Mouse (Mus musculus): ENCODE measurements around the gene Ubald2. TPM values are rescaled to one million over a fixed set of nuclear protein-coding genes. Genes with fewer than 3 reads are reported as not detected.

Gene Ubald2
- total and polyA plus RNA-seq, 2 experiments = 16.6 to 45.7 TPM

DNA sequence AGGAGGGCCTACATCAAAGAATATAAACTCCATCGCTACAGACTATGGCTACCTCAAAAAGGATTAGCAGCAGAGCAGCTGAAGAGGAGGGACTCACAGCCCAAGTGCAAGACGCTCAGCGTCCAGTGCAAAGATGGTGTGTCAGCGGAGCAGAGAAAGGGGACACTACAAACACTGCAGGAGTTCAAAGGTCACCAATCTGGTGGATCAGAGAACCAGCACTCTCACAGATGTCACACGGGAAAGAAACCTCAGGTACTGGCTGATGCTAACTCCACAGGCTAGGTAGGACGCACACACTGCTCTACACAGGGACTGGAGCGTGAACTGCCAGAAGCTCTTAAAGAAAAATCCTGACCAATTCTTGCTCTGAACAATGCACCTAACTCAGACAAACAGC lies 45.1 kb downstream of the Ubald2 start:
- peak; percentile 51 for DNase-seq (ENCODE audit: extremely low read depth, low read depth, low spot score)
- H3K4me1 ChIP-seq (ENCODE audit: control insufficient read depth, insufficient read depth, low read length) = peaks cover 40% of the 10 kb centered on the region
- WGBS = 62% methylated on average over 7 of the region's 7 CpGs
- H3K27ac ChIP-seq (replicated peaks; ENCODE audit: insufficient read depth, low read depth, low read length) = peak overlapping the region; percentile 18; the same call in 1 of the 2 replicates
- H3K4me3 ChIP-seq (ENCODE audit: insufficient read depth, low read depth, low read length) = no peak overlapping the region
- H3K79me2 ChIP-seq (ENCODE audit: control insufficient read depth, insufficient read depth, low read length) = peaks cover 16% of the 10 kb centered on the region; the same call in 1 of the 2 replicates
- H3K27me3 ChIP-seq (ENCODE audit: control insufficient read depth, insufficient read depth, low read length) = no peaks in the 10 kb centered on the region
- peaks cover 57% of the 10 kb centered on the region for H3K36me3 ChIP-seq (ENCODE audit: control insufficient read depth, insufficient read depth, low read length)
- TF ChIP-seq CTCF (IDR thresholded peaks at IDR 0.05; ENCODE audit: low read depth, low read length) (no peak), POLR2A (IDR thresholded peaks at IDR 0.05; ENCODE audit: extremely low read depth, insufficient read depth, low read length) (no peak)
- no peak overlapping the region for H3K9ac ChIP-seq (ENCODE audit: low read depth, low read length)

DNA sequence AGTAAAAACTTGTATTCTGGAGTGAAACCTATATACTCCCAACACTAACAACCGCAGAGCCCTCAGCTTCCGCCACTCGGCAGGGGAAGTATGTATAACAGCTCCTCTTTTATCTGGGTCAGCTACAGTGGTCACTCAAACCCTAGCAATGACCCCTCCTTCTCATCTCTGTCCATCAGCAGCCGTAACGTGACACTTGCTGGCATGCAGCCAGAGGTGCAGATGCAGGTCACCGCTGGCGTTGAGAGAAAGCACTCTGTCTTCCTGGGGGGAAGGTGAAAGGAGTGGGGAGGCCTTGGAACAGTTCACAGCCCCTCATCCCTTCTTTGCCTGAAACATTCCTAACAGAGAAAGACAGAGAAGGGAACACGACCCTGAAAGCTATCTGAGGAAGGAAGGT lies 45.9 kb downstream of the Ubald2 start:
- WGBS = 39% methylated on average over 8 of the region's 8 CpGs
- DNase-seq (ENCODE audit: extremely low read depth, low read depth, low spot score) = no peak
- H3K27ac ChIP-seq (replicated peaks; ENCODE audit: insufficient read depth, low read depth, low read length) = no peak overlapping the region
- H3K79me2 ChIP-seq (ENCODE audit: control insufficient read depth, insufficient read depth, low read length) = peaks cover 16% of the 10 kb centered on the region; the same call in 1 of the 2 replicates
- H3K9ac ChIP-seq (ENCODE audit: low read depth, low read length) = no peak overlapping the region
- no peak overlapping the region for H3K4me3 ChIP-seq (ENCODE audit: insufficient read depth, low read depth, low read length)
- H3K36me3 ChIP-seq (ENCODE audit: control insufficient read depth, insufficient read depth, low read length) = peaks cover 57% of the 10 kb centered on the region
- TF ChIP-seq POLR2A (IDR thresholded peaks at IDR 0.05; ENCODE audit: extremely low read depth, insufficient read depth, low read length) = no peak
- peaks cover 44% of the 10 kb centered on the region for H3K4me1 ChIP-seq (ENCODE audit: control insufficient read depth, insufficient read depth, low read length)
- no peaks in the 10 kb centered on the region for H3K27me3 ChIP-seq (ENCODE audit: control insufficient read depth, insufficient read depth, low read length)

DNA sequence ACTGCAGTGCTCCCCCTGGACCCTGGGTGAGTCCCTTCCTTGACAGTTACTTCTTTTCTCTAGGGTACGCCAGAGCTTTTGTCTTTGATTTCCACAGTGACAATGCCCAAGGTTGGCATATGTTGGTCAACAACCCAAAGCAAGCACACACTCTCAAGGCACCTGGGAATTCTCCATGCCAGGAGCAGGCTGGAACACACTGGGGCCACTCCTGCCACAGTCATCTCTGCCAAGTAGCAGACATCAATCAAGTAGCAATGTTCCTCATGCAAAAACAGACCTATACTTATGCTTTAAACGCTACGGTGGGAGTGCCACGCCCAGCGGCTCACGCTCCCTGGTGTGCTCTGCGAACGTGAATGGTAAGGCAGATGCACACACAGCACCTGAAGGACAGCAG lies 47.1 kb downstream of the Ubald2 start:
- peaks cover 46% of the 10 kb centered on the region for H3K4me1 ChIP-seq (ENCODE audit: control insufficient read depth, insufficient read depth, low read length)
- peaks cover 54% of the 10 kb centered on the region for H3K36me3 ChIP-seq (ENCODE audit: control insufficient read depth, insufficient read depth, low read length)
- no peaks in the 10 kb centered on the region for H3K27me3 ChIP-seq (ENCODE audit: control insufficient read depth, insufficient read depth, low read length)
- 94% methylated on average over 8 of the region's 8 CpGs for WGBS
- no peak for DNase-seq (ENCODE audit: extremely low read depth, low read depth, low spot score)
- TF ChIP-seq POLR2A (IDR thresholded peaks at IDR 0.05; ENCODE audit: extremely low read depth, insufficient read depth, low read length) (no peak), CTCF (IDR thresholded peaks at IDR 0.05; ENCODE audit: low read depth, low read length) (no peak)
- H3K4me3 ChIP-seq (ENCODE audit: insufficient read depth, low read depth, low read length) = no peak overlapping the region
- peaks cover 17% of the 10 kb centered on the region; the same call in 1 of the 2 replicates for H3K79me2 ChIP-seq (ENCODE audit: control insufficient read depth, insufficient read depth, low read length)
- H3K9ac ChIP-seq (ENCODE audit: low read depth, low read length) = no peak overlapping the region
- no peak overlapping the region for H3K27ac ChIP-seq (replicated peaks; ENCODE audit: insufficient read depth, low read depth, low read length)

DNA sequence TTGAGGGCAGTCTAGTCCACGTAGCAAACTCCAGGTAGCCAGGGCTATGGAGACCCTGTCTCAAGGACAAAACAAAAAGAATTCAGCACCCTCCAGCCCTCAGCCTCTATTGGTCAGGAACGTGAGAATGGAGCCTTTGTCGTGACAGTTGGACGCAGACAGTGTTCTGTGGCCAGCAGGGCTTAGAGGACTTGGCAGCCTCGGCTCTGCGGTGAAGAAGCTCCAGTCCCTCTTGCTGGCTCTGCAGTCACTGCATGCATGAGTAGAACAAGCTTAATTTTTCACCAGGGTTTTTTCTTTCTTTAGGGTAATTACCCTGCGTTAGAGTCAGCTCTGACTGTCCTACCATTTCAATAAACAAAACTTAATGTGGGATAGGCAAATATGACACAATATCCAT lies 47.9 kb downstream of the Ubald2 start:
- peaks cover 18% of the 10 kb centered on the region; the same call in 1 of the 2 replicates for H3K79me2 ChIP-seq (ENCODE audit: control insufficient read depth, insufficient read depth, low read length)
- H3K4me1 ChIP-seq (ENCODE audit: control insufficient read depth, insufficient read depth, low read length) = peaks cover 42% of the 10 kb centered on the region
- H3K9ac ChIP-seq (ENCODE audit: low read depth, low read length) = no peak overlapping the region
- H3K36me3 ChIP-seq (ENCODE audit: control insufficient read depth, insufficient read depth, low read length) = peaks cover 57% of the 10 kb centered on the region
- no peaks in the 10 kb centered on the region for H3K27me3 ChIP-seq (ENCODE audit: control insufficient read depth, insufficient read depth, low read length)
- 83% methylated on average over 7 of the region's 7 CpGs for WGBS
- no peak overlapping the region for H3K4me3 ChIP-seq (ENCODE audit: insufficient read depth, low read depth, low read length)
- H3K27ac ChIP-seq (replicated peaks; ENCODE audit: insufficient read depth, low read depth, low read length) = no peak overlapping the region
- no peak for DNase-seq (ENCODE audit: extremely low read depth, low read depth, low spot score)
- no peak for TF ChIP-seq POLR2A (IDR thresholded peaks at IDR 0.05; ENCODE audit: extremely low read depth, insufficient read depth, low read length)
- no peak for TF ChIP-seq CTCF (IDR thresholded peaks at IDR 0.05; ENCODE audit: low read depth, low read length)

DNA sequence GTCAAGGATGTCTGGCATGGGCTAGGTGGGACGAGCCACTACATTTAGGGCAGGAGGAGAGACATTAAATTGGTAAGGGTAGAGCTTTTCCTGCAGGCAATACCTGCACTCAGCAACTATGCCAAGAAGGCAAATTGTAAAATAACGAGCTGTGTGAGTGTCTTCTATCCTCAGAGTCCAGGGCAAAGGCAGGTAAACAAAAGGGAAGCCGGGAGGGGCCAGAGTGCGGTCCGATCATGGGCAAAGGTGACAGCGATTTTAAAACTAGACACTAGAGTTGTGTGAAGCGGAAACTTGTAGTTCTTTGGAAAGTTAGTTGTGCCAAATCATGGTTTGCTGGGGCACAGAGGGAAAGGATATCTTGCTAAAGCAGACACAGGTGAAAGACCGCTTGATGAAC lies 50.4 kb downstream of the Ubald2 start:
- Histone ChIP-seq H3K27me3 (ENCODE audit: control insufficient read depth, insufficient read depth, low read length) (no peaks in the 10 kb centered on the region), H3K4me1 (ENCODE audit: control insufficient read depth, insufficient read depth, low read length) (peaks cover 27% of the 10 kb centered on the region), H3K27ac (replicated peaks; ENCODE audit: insufficient read depth, low read depth, low read length) (peak overlapping the region; percentile 91), H3K4me3 (ENCODE audit: insufficient read depth, low read depth, low read length) (no peak overlapping the region), H3K9ac (ENCODE audit: low read depth, low read length) (peak overlapping the region; percentile 41; the same call in 1 of the 2 replicates), H3K79me2 (ENCODE audit: control insufficient read depth, insufficient read depth, low read length) (peaks cover 27% of the 10 kb centered on the region; the same call in 1 of the 2 replicates), H3K36me3 (ENCODE audit: control insufficient read depth, insufficient read depth, low read length) (peaks cover 41% of the 10 kb centered on the region)
- DNase-seq (ENCODE audit: extremely low read depth, low read depth, low spot score) = peak; percentile 94
- 27% methylated on average over 8 of the region's 8 CpGs for WGBS
- TF ChIP-seq POLR2A (IDR thresholded peaks at IDR 0.05; ENCODE audit: extremely low read depth, insufficient read depth, low read length) (no peak), CTCF (IDR thresholded peaks at IDR 0.05; ENCODE audit: low read depth, low read length) (no peak)

DNA sequence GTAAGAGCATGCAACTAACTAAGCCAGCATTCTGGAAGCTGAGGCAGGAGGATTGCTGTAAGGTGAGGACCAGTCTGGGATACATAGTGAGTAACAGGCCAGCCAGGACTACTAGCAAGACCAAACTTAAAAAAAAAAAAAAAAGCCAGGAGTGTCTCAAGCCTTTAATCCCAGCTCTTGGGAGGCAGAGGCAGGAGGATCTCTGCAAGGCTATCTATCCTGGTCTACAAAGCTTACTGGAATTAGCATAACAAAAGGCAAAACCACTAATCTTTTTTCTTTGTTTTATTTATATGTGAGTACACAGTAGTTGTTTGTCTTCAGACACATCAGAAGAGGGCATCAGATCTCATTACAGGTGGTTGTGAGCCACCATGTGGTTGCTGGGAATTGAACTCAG lies 54.3 kb downstream of the Ubald2 start:
- no peak overlapping the region for H3K27ac ChIP-seq (replicated peaks; ENCODE audit: insufficient read depth, low read depth, low read length)
- H3K4me1 ChIP-seq (ENCODE audit: control insufficient read depth, insufficient read depth, low read length) = peaks cover 23% of the 10 kb centered on the region
- DNase-seq (ENCODE audit: extremely low read depth, low read depth, low spot score) = no peak
- TF ChIP-seq POLR2A (IDR thresholded peaks at IDR 0.05; ENCODE audit: extremely low read depth, insufficient read depth, low read length) (no peak), CTCF (IDR thresholded peaks at IDR 0.05; ENCODE audit: low read depth, low read length) (no peak)
- H3K9ac ChIP-seq (ENCODE audit: low read depth, low read length) = no peak overlapping the region
- H3K79me2 ChIP-seq (ENCODE audit: control insufficient read depth, insufficient read depth, low read length) = peaks cover 11% of the 10 kb centered on the region; the same call in 1 of the 2 replicates
- peaks cover 19% of the 10 kb centered on the region; the same call in 1 of the 2 replicates for H3K36me3 ChIP-seq (ENCODE audit: control insufficient read depth, insufficient read depth, low read length)
- no peak overlapping the region for H3K4me3 ChIP-seq (ENCODE audit: insufficient read depth, low read depth, low read length)
- H3K27me3 ChIP-seq (ENCODE audit: control insufficient read depth, insufficient read depth, low read length) = no peaks in the 10 kb centered on the region

Other genes starting within 250 kb of the Ubald2 start
- gene Ten1, start 235.2 kb upstream of the Ubald2 start, total RNA-seq (2014; rRNA removed) = 3.0 and 5.3 TPM in 2 replicates
- 2.3 and 3.0 TPM in 2 replicates for gene Ten1, start 235.2 kb upstream of the Ubald2 start, polyA plus RNA-seq (2012; rRNA removed)
- 994 and 1,028 TPM in 2 replicates for gene Acox1, start 235.0 kb upstream of the Ubald2 start, total RNA-seq (2014; rRNA removed)
- gene Acox1, start 235.0 kb upstream of the Ubald2 start, polyA plus RNA-seq (2012; rRNA removed) = 683 and 720 TPM in 2 replicates
- 0.07 and 0.18 TPM in 2 replicates for gene Evpl, start 196.0 kb upstream of the Ubald2 start, total RNA-seq (2014; rRNA removed)
- 0.12 and 0.16 TPM in 2 replicates for gene Evpl, start 196.0 kb upstream of the Ubald2 start, polyA plus RNA-seq (2012; rRNA removed)
- 19.9 and 25.2 TPM in 2 replicates for gene Srp68, start 159.9 kb upstream of the Ubald2 start, total RNA-seq (2014; rRNA removed)
- 32.6 and 36.3 TPM in 2 replicates for gene Srp68, start 159.9 kb upstream of the Ubald2 start, polyA plus RNA-seq (2012; rRNA removed)
- gene Galr2, start 153.2 kb upstream of the Ubald2 start, total RNA-seq (2014; rRNA removed) = not detected in 2 replicates
- not detected in 2 replicates for gene Galr2, start 153.2 kb upstream of the Ubald2 start, polyA plus RNA-seq (2012; rRNA removed)
- 15.9 and 19.5 TPM in 2 replicates for gene Exoc7, start 126.9 kb upstream of the Ubald2 start, total RNA-seq (2014; rRNA removed)
- gene Exoc7, start 126.9 kb upstream of the Ubald2 start, polyA plus RNA-seq (2012; rRNA removed) = 18.9 and 19.5 TPM in 2 replicates
- gene Foxj1, start 98.7 kb upstream of the Ubald2 start, total RNA-seq (2014; rRNA removed) = 0.09 and 0.20 TPM in 2 replicates
- 0.21 and 0.26 TPM in 2 replicates for gene Foxj1, start 98.7 kb upstream of the Ubald2 start, polyA plus RNA-seq (2012; rRNA removed)
- gene Rnf157, start 21.1 kb upstream of the Ubald2 start, total RNA-seq (2014; rRNA removed) = 1.0 and 1.3 TPM in 2 replicates
- 0.75 and 0.87 TPM in 2 replicates for gene Rnf157, start 21.1 kb upstream of the Ubald2 start, polyA plus RNA-seq (2012; rRNA removed)
- 0.07 TPM in 1 of 2 replicates, not detected in the other for gene Qrich2, start 32.1 kb downstream of the Ubald2 start, total RNA-seq (2014; rRNA removed)
- gene Qrich2, start 32.1 kb downstream of the Ubald2 start, polyA plus RNA-seq (2012; rRNA removed) = 0.05 and 0.11 TPM in 2 replicates
- gene Prpsap1, start 60.1 kb downstream of the Ubald2 start, total RNA-seq (2014; rRNA removed) = 37.7 and 59.0 TPM in 2 replicates
- 72.8 and 80.1 TPM in 2 replicates for gene Prpsap1, start 60.1 kb downstream of the Ubald2 start, polyA plus RNA-seq (2012; rRNA removed)
- 0.47 and 0.55 TPM in 2 replicates for gene Sphk1, start 96.8 kb downstream of the Ubald2 start, total RNA-seq (2014; rRNA removed)
- 0.21 and 0.44 TPM in 2 replicates for gene Sphk1, start 96.8 kb downstream of the Ubald2 start, polyA plus RNA-seq (2012; rRNA removed)
- gene Ube2o, start 147.4 kb downstream of the Ubald2 start, total RNA-seq (2014; rRNA removed) = 2.0 and 3.2 TPM in 2 replicates
- gene Ube2o, start 147.4 kb downstream of the Ubald2 start, polyA plus RNA-seq (2012; rRNA removed) = 5.7 and 7.3 TPM in 2 replicates
- not detected in 2 replicates for gene Aanat, start 152.3 kb downstream of the Ubald2 start, total RNA-seq (2014; rRNA removed)
- not detected in 2 replicates for gene Aanat, start 152.3 kb downstream of the Ubald2 start, polyA plus RNA-seq (2012; rRNA removed)
- 3.1 and 4.1 TPM in 2 replicates for gene Rhbdf2, start 192.9 kb downstream of the Ubald2 start, total RNA-seq (2014; rRNA removed)
- 15.0 and 17.8 TPM in 2 replicates for gene Rhbdf2, start 192.9 kb downstream of the Ubald2 start, polyA plus RNA-seq (2012; rRNA removed)
- gene Prcd, start 219.4 kb downstream of the Ubald2 start, total RNA-seq (2014; rRNA removed) = 0.27 TPM in 1 of 2 replicates, not detected in the other
- gene Prcd, start 219.4 kb downstream of the Ubald2 start, polyA plus RNA-seq (2012; rRNA removed) = not detected in 2 replicates
- gene Cygb, start 220.2 kb downstream of the Ubald2 start, total RNA-seq (2014; rRNA removed) = 2.6 and 4.8 TPM in 2 replicates
- 5.6 and 6.1 TPM in 2 replicates for gene Cygb, start 220.2 kb downstream of the Ubald2 start, polyA plus RNA-seq (2012; rRNA removed)